Mouse (Mus musculus): Measurements from ENCODE around the gene Dcxr. TPM values are rescaled to one million over a fixed set of nuclear protein-coding genes. Genes with fewer than 3 reads are reported as not detected.
"Not testable (repeated sequence)": the region's sequence is repeated elsewhere in the genome, so short reads cannot be mapped to it uniquely, and the experiment has no call there.

Gene Dcxr
- total RNA-seq, 4 experiments from 2014 or later: 41.6 to 142 (median 76.2) TPM

DNA sequence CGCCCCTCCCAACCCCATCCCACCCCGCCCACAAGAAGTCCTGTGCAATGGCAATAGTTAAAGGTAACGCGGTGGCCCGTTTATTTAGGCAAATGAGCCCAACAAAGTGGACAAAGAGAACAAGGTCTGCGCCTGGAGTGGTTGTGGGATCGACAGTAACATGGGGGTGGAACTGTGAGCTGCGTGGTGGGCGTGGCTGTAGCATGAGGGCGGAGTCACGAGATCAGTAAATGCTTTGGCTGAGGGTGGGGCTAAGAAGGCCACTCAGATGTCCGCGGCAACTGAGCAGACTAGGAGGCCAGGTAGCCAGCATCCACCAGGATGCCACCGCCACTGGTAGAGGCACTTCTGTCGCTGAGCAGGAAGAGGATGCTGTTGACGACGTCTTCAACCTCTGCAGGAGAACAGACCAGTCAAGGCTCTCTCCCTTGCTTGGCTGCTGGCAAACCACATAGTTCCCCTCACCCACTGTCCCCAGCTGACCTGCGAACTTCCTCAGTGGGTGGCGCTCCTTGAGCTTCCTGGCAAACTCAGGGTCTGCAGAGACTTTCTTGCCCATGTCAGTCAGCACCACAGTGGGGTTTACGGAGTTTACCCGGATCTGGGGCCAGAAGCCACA lies 2.5 kb upstream of the Dcxr start:
- DNase-seq: not testable (repeated sequence)

DNA sequence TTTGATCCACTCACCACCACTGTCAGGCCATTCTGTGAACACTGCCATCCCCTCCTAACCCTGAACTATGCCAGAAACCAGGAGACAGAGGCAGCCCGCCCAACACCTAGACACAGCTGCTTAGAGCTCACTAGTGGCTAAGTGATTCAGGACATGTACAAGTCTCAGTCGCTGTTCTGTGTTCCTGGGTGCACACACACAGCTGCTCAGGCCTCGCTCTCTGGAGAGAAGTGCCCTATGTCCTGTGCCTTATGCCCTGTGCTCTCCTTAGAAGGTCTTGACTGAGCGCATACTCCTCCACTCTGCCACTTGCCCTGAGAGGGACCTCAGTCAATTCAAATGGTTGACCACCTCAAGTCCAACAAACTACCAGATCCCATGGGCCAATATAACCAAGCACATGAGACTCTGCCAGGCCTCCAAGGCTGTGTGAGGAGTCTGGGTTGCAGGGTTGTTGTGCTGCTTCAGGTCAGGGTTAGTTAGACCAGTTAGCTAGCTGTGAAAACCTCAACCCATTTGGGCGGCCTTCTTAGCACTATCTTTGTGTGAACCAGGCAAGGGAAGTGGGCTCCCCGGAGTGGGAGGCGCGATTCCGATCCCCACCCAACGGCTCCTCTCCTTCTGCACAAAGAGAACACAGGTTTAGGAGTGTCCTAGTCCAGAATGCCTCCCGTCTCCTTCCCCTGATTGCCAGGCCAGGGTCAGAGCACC lies 1.6 kb upstream of the Dcxr start:
- no peak for DNase-seq

DNA sequence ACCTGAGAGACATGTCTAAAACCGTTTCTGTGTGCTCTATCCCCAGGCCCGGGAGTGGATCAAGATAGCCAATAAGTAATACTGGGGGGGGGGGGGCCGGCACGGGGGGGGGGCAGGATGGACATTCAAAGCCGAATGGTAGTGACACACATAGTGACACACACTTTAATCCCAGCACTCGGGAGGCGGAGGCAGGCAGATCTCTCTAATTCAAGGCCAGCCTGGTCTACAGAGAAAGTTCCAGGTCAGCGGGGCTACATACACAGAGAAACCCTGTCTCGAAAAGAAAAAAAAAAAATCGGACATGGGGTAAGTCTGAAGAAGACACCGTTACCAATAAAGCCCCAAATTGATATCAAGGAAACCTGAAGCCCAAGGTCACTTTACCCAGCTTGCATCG lies 483 bp upstream of the Dcxr start:
- DNase-seq: no peak

DNA sequence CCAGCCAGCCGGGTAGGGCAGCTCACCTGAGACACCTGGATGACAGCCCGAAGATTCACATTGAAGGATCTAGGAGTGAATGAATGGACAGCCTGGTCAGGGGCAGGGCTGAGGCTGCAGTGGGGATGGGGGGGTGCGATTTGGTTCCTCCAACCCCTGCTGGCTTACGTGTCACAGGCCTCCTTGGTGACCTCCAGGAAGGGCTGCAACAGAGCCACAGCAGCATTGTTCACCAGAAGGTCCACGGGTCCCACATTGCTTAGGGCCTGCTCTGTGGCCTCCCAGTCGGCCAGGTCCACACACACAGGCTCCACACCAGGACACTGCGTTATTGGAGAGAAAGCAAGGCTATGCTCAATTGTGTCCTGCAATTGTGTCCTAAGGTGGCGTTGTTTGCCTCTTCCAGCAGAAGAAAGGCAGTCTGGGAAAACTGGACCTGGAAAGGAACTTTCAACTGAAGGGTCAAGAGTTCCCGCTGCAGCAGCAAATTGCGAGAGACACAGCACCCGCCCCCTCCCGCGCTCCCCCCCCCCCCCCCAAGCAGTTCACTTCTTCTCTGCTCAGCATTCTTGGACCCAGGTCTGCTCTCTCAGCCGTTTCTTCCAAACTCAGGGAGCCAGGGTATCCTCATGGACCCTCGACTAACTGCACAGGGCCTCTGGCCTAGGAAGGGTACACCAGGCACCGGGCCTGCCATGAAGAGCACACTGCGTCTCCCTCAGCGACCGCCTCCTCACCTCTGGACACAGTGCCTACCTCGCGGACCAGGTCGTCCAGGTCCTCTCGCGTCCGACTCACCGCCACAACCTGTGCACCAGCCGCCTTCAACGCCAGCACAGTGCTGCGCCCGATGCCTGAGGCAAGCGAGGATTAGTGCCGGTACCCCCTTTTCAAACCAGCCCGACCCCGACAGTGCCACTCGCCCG lies 575 bp downstream of the Dcxr start:
- no peak for DNase-seq

DNA sequence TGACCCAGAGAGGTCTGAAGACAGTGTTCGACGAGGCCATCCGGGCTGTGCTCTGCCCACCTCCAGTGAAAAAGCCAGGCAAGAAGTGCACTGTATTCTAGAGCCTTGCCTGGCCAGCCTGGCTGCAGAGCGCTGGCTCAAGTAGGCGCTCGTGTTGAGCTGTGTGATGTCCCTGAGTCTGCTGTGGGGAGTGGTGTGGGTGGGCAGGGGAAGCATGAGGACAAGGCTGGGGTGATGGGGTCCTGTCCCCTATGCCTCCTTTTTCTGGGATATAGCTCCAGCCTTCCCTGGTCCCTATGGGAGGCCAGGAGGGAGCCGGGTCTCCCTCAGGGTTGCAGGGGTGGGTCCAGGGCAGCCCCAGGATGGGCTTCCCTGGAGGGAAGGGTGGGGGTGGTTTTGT lies 3.6 kb downstream of the Dcxr start:
- no peak for DNase-seq

DNA sequence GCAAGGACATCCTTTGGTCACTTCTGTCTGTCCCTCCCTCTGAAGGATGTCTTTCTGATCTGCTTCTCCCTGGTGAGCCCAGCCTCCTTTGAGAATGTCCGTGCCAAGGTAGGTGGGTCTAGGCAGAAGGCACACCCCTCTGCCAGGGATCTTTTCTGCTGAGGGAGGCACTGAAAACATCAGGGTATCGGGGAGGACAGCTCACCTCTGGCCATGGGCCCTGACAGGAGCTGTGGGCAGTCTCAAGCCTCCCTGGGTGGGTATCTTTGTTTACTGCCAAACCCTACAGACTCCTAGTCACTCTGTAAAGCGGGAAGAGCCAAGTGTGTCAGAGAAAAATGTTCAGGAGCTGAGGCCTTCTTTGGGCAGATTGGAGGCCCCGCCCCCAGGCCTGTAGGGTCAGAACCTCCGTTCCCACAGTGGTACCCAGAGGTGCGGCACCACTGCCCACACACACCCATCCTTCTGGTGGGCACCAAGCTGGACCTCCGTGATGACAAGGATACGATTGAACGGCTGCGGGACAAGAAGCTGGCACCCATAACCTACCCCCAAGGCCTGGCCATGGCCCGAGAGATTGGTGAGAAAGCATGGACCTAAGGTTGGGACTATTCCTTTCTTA lies 4.2 kb downstream of the Dcxr start:
- DNase-seq: no peak

DNA sequence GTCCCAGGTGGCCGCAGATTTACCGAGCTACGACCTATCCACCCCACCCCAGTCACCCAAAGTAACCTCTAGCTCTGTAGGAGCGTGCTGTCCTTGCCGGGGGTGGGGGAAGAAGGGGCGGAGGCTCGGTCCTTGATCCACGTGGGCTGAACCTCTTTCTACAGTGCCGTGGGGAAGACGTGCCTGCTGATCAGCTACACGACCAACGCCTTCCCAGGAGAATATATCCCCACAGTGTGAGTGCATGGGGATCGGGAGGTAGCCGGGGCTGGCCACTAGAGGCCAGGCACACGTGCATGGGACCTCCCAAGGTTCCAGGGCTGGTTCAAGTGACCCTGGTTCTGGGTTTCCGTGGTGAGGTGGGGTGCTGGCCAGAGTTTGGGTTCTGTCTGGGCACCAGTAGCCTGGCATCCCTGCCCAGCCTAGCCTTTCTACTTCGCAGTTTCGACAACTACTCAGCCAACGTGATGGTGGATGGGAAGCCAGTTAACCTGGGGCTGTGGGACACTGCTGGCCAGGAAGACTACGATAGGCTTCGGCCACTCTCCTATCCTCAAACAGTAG lies 4.9 kb downstream of the Dcxr start:
- no peak for DNase-seq

DNA sequence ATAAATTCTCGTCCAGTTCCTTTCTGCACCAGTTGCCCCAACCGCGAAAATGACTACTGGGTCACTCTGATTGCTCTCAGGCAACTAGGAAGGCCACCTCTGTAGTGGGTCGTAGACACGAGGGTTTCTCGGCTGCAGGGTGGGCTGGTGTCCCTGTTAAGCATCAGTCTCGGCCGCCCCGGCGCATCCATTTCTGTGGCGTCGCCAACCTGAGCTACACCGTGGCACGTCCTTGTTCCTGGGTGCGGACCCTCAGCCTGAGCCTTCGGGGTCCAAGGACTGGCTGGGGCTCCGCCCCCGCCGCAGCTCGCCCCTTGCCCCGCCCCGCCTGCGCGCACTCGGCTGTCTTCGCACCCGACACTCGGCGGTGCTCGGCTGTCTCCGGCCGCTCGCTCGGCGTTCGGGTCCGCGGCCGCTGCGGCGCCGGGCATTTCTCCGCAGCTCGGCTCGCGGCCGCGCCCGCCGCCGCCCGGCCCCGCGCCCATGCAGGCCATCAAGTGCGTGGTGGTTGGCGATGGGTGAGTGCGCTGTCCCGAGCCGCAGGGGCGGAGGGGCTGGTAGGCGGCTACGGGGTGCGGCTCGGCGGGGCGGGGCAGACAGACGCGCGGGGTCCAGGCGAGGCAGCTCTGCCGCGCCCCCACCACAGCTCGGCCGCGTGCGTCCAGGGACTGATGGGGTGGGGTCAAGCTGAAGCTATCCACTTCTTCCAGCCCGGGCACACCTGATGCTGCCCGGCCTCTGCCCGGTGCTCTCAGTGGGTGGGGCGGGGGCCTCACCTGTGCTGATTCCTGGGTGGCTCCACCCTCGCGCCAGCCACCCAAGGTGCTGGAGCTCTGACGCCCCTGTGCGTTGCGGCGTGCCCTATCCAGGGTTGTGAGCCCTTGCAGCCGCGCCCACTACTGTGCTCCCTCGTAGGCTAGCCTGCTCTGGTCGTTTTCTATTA lies 5.7 kb downstream of the Dcxr start, which contains the start of gene Rac3:
Rac3 (plus strand) TSS at position 347 of the 943 bp plus-strand sequence.
- no peak for DNase-seq

DNA sequence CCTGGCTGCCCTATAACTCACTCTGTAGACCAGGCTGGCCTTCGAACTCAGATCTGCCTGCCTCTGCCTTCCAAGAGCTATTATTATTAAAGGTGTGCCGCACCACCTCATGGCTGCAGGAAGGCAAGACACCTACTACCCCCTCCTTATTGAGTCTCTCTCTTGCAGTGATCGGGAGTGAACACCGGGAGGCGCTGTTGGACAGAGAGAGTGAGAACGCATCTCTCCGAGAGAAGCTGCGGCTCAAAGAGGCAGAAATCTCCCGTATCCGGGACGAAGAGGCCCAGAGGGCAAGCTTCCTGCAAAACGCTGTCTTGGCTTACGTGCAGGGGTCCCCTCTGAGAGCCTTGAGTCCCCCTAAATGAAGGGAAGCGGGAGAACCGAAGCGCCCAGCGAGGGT lies 6.6 kb downstream of the Dcxr start:
- DNase-seq: peak; percentile 88

DNA sequence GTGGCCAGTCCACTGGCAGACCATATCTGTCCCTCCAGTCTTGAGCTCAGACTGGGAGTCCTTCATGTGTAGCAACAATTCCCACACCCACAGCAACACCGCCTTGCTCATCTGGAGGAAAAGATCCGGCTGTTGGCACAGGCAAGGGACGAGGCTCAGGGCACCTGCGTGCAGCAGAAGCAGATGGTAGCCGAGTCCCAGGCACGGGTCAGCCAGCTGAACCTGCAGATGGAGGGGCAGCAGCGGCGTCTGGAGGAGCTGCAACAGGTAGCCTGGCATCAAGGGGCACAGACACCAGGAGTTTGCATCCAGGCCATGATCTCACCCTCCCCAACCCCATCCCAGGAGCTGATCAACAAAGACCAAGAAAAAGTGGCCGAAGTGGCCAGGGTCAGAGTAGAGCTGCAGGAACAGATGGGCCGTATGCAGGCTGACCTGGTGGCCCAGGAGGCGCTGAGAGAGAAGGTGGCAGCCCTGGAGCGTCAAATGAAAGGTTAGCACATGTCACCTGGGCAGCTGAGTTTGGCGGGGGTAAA lies 7.2 kb downstream of the Dcxr start:
- DNase-seq: no peak

DNA sequence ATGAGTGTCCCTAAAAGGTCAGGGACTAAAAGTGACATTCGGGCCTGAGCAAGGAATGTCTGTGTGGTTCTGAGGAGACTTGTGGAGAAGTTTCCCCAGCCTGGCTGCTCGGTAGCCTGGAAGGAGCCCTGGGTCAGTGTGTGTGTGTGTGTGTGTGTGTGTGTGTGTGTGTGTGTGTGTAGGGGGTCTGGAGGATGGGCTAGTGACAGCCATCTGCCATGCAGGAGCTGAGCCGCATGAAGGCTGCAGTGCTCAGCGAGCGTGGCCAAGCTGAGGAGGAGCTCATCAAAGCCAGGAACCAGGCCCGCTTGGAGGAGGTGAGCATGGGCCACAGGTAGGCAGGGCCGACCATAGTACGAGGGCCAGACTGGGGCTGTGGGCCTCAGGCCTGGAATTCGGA lies 7.8 kb downstream of the Dcxr start:
- no peak for DNase-seq

DNA sequence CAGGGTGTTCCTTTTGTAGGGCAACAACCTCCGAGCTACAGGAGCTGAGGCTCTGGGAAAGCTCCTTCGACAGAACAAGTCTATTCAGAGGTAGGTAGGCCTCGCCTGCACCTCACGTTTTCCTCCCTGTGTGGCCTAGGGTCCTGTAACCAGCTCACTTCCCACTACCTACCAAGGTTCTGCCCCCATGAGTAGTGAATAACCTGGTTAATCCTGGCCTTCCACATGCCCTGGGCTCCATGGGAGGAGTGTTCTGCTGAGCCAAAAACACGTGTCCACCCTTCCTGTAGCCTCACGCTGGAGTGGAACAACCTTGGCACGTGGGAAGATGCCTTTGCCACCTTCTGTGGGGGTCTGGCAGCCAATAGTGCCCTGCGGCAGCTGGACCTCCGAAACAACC lies 11.9 kb downstream of the Dcxr start:
- no peak for DNase-seq

DNA sequence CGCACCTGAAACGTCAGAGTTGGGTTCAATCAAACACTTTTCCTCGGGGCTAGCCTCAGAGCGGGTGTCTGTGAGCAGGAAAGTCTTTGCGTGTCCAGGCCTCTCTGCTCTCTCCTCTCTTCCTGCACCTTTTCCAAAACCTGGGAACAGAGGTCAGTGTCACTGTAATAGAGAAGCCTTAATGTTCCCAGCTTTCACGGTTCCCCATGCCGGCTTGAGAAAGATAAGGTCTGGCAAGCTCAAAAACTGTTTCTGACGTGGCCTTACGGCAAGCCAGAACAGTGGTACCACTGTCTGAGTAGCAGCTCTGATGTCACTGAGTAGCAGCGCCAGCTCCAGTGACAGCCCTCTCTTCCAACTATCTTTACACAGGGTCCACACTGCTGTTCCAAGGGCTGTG lies 12.5 kb downstream of the Dcxr start:
- DNase-seq: no peak

DNA sequence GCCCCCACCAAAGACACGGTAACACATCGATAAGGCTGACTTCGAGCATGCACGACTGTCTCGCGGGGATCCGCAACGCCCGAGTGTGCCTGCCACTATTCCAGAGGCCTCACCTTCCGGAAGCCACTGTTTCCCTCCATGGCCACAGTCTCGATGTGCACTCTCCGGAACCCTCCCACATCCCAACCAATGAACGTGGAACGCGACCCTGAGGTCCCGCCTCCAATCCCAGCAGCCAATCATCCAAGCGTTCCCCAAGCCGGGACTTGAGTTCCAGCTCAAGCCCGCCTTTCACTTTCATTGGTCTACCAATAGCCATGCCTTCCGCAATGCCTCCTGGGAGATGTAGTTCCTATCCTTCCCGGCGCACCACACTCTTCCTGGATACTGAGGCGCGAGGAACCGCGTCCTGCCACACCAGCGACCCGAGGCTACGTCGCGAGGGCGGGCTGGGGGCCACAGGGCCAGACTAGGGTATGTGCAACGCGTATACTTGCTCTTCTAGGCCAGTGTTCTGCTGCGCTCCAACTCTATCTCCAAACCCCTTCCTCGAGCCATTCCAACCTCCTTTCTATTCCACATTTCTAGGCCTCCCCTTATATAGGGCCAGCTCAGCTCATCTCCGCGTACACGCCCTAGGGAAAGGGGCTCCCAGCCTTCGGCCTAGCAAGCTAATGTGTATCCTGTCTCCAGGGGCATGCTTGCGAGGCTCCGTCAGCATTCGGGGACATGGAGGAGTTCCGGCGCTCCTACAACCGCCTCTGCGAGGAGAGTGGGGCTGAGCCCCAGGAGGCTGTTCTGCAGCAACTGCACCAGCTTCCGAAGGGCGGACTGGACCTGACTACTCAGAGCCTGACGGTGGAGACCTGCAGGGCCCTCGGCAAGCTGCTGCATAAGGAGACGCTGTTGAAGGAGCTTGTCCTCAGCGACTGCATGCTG lies 13.2 kb downstream of the Dcxr start, which contains the start of the genes Cenpx and Lrrc45:
Cenpx (minus strand) TSS at position 159 of the 939 bp plus-strand sequence.
Lrrc45 (plus strand) TSS at position 346 of the 939 bp plus-strand sequence.
- DNase-seq: peak; percentile 98

DNA sequence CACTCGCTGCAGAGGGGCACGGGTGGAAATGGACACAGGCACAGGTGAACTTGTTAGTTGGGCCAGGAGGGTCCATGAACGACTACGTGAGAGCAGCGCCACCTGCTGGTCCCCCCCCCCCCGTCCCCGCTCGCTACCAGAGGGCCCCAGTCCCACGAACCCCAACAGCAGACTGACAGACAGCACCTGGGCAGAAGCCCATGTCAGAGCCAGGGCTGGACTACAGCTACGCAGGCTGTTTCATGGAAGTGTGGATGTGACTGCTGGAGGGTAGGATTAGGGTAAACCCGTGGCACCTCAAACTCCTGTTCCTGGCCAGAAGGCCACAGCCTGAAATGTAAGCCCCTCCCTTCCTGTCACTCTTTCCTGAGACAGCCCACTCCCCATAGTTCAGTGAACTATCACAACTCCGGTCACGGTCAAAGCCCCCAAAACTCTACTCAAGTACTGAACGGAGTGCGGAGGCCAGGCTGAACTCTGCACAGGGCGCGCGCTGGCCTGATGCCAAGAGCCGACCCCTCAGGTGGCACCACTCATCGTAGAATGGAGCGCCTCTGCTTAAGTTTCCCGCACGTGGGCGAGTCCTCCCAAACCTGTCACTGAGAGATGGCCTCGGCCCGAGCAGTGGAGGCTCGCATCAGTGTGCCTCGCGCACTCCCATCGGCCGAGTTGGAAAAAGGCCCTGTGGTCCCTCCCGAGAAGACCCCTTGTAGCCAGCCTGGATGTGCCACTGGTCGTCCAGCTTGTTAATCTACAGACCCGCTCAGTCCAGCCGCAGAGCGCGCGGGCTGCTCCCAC lies 14.1 kb downstream of the Dcxr start:
- DNase-seq: no peak

DNA sequence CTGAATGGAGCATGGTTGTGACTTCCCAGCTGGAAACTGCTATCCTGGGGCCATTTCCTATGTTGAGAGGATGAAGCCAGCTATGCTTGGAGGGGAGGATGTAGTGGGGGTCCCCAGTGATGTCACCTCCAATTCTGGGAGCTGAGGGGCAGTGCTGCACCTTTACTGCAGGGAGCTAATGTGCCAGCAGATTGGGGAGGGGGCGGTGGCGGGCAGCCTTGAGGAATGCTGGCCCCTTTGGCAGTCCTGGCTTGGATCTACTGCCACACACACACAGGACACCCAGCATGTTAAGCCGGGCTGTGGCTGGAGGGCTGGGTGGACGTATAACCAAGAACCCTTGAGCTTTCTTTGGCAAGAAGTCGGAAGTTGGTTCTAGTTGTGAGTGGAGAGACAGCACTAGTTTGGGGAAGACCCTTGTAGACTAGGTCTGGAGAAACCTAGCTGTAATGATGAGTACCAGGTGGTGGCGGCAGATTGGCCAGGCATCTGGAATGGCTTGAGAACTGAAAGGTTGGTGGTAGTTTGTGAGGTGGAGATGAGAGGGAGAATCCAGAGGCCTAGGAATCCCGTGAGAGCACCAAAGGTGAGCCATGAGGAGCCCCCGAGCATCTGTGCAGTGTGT lies 15.0 kb downstream of the Dcxr start:
- DNase-seq: no peak

DNA sequence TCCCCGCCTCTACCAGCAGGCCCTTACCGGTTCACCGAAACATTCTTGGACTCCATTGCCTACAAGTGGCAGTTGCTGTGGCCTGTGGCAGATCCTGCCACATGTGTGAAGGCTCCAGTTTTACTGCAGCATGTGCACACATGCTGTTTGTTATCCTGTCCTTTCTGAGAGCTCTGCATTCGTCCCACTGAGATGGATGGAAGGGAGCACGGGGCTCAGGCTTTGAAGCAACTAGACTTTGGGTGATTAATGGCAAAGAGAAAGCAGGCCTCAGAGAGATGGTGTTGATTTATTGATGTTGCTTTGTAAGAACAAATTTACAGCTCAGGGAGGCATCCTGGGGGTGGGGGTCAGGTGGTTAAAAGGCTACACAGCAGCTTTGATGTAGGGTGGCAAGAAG lies 16.4 kb downstream of the Dcxr start:
- DNase-seq: no peak

DNA sequence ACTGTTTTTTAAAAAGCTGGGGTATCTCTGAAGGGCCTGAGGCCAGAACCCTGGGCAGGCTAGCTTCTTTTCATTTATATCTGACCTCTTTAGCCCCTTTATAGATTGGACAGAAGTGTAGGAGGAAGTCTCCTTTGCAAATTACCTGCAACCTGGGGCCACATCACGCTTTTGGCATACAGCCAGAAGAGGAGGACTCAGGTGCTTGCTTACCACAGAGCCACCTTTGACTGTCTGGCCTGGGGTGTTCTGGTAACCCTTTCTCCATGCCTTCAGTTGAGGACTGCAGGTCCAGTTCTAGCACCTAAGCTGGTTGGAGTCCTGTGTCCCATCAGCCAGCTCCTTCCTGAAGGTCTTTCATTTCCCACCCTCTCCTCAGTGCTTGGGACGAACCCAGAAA lies 17.5 kb downstream of the Dcxr start:
- DNase-seq: no peak
